Mouse (Mus musculus) heart, adult 18-20 months (tissue): ENCODE data around the gene Stap1. TPM values are rescaled to one million over a fixed set of nuclear protein-coding genes. Genes with fewer than 3 reads are reported as not detected.

Source experiments
- DNase-seq, 2 experiments: peaks; one replicate each; pipeline ENCODE4 v3.0.0; 2021 to 2022; ENCODE audit warnings: mixed read lengths in 1 of 2
- long read RNA-seq, 2 experiments: library from polyadenylated mRNA; stranded (forward); transcript quantifications; one replicate each; pipeline ENCODE4 v2.0.0; 2021
- total RNA-seq, 2 experiments: library from RNA; stranded (reverse); gene quantifications; 2 replicates each; pipeline ENCODE4 v1.2.3; 2021

Stap1 gene
- 1 to 10 TPM in 1 of 2 experiments, under 1 TPM in 1; 0.30 to 1.8 TPM for total RNA-seq
- long read RNA-seq, experiment 1 = 0 reads
- long read RNA-seq, experiment 2, partial matches to known transcripts = 0 of 1 reads
- long read RNA-seq, experiment 2, other reads (novel, unspliced or antisense) = 0 of 1 reads

DNA sequence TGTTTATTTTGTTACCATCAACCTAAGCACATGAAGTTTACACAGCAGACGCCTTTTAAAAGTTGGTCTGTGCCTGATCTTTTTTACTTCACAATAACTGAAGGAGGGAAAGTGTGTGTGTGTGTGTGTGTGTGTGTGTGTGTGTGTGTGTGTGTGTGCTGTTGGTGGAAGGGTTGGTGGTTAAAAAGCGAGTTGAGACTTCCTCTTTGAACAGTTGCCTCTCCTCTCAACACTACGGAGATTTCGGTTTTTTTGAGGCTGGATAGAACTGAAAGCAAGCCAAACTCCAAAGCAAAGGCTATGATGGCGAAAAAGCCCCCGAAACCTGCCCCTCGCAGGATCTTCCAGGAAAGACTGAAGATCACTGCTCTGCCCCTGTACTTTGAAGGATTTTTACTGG, at the start of gene Stap1:
Gene Stap1, plus strand, starts transcription at position 209 of the 400 bp plus-strand sequence.
- DNase-seq = peak; percentile 24 to 31

DNA sequence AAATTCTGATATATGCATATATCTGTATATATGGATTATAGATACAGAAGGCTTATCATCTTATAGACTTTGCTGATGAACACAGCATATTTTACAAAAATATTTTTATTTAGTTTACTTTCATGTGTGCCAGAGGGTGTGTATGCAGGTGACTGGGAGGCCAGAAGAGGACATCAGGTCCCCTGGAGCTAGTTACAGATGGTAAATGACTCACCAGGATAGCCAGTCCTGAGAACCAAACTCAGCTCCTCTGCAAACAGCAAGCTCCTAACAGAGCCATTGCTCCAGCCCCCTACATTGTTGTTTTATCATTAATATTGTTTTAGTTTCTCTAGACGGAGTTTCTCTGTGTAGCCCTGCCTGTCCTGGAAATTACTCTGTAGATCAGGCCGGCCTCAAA, 41.7 kb upstream of the Stap1 start:
- DNase-seq = no peak

DNA sequence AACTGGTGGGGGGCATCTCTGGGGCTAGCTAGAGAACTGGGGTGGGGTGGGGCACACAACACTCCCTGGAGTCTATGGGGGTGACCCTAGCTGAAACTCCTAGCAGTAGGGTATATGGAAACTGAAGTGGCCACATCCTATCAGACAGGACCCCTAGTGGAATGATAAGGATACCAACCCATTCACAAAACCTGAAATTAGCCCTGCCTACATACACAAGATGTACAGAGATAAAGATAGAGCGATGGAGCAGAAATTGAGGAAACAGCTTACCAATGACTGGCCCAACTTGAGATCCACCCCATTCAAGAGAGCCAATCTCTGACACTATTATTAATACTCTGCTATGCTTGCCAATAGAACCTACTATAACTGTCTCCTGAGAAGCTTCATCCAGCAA, 8.0 kb upstream of the Stap1 start:
- no peak for DNase-seq

DNA sequence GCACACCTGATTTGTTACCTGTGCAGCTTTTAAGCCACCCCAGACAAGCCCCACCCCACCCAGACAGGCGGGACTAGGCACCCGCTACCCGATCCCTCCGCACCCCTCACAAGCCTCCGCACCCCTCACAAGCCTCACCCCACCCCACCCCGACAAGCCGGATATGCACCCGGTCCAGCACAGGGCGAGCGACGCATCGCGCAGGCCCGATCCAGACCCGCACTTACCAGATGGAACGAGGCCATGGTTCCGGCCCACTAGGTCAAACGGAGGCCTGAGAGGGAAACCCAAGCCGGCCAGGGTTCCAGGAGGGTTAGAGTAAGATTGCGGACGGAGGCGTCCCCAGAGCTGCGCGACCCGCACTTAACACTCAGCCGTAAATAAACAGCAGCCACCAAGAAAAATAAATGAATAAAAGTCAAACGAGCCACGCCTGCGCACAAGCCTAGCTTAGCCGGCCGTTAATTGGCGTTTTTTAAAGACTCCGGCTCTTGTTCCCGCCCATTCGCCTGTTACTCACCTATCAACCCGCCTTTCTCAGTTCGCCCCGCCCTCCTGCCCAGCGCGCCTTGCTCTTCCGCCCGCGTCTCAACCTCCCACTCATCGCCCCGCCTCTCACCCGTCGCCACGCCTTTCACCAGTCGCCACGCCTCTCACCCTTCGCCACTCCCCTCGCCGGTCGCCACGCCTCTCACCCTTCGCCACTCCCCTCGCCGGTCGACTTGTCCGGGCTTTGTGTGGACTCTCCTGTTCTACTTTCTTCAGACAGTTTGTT, 6.3 kb upstream of the Stap1 start, which contains the start of gene Cenpc1:
Gene Cenpc1, minus strand, starts transcription at position 483 of the 775 bp plus-strand sequence.
- peak; percentile 98 for DNase-seq

DNA sequence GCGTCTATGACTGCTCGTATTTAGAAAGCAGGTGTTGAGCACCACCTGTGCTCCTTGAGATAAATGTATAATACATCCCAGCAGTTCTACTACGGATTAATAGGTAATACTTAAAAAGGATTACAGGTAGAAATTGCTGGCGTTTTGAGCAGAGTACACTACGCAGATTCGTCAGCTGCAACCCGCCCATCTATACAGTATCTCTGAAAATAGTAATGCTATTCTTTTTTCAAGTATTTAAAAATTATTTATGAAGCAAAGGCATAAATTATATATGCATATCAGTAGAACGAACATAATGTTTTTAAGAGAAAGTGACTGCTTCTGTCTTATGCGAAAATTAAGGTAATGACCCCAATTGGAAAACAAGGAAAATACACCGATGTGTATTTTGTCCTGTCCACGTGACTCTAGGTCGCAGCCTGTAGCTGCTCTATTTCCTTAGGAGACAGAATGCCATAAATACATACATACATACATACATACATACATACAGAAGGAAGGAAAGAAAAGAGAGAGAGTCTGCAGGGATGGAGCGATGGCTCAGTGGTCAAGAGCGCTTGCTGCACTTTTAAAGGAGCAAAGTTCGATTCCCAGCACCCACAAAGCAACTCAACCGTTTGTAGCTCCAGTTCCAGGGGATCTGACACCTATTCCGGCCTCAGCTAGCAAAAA, 5.5 kb upstream of the Stap1 start:
- no peak for DNase-seq

DNA sequence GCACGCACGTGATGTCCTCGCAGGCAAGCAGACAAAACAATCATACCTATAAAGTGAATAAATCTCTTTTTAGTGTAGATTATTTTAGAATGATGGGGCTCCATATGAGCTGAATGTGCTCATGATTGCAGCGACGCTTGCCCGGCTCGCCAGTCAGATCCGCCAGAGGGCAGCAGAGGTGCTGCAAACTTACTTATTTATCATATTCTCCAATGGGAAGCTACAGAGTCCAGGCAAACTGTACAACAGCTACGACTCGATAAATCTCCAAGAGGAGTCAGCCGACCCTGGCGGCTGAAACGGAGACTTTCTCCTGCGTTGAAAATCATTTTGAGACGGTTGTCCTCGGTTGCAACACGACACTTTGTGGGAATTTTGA, 5.0 kb upstream of the Stap1 start:
- peak; percentile 88 to 97 for DNase-seq

DNA sequence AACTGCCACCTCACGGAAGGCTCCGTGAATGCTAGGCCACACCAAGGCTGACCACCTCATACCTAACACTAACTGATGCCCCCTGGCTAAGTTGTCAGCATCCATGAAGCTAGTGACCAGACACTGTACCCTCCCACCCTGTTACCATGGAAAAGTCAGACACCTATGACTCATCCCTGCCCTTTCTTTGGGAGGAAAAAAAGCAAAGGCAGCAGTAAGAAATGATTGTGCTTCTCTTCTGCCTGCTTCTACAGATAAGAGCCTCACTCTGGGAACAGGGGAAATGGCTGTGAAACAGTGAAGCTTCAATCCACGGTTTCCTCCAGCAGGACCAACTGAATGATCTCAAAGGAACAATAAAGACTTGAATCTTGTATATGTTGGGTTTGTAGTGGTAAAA, 3.1 kb upstream of the Stap1 start:
- DNase-seq = no peak

DNA sequence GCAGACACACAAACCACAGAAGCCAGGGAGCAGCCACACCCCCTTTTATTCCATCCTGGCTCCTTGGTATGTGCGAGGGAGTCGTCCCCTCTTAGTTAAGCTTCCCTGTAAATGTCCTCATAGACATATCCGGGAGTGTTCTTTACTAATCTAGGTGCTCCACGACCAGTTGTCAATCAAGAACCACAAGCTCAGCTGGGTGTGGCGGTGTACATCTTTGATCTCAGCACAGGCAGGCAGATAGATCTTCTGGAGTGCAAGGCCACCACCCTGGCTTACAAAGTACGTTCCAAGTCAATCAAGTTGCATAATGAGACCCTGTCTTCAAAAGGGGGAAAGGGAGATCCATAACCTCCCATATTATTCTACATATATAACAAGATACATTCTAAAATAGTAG, 2.4 kb upstream of the Stap1 start:
- no peak for DNase-seq

DNA sequence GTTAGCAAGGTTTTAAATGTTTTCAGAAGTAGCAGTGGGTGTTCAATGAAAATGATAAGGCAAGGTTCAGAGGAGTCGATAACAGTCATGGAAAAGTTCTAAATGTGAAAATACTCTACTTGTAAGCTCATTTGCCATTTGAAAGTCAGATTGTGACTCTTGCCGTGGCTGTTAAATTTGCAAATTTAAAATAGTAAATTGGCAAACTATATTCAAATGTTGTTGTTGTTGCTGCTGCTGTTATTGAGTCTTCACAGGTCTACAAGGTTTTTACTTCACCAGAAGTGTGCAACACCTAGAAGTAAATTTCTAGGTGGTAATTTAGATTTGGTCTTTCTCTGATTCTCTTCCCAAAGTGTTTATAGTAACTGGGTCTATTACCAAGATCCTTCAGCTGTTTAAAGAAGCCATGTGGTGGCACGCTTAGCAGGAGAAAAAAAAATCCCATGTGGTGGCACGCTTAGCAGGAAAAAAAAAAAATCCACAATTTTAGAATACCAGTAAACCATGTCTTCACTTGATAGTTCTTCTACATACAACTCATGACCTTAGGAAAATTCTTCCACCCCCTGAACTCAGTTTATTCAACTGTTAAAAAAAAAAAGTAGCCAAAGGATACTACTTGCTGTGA, 1.3 kb downstream of the Stap1 start:
- no peak for DNase-seq

DNA sequence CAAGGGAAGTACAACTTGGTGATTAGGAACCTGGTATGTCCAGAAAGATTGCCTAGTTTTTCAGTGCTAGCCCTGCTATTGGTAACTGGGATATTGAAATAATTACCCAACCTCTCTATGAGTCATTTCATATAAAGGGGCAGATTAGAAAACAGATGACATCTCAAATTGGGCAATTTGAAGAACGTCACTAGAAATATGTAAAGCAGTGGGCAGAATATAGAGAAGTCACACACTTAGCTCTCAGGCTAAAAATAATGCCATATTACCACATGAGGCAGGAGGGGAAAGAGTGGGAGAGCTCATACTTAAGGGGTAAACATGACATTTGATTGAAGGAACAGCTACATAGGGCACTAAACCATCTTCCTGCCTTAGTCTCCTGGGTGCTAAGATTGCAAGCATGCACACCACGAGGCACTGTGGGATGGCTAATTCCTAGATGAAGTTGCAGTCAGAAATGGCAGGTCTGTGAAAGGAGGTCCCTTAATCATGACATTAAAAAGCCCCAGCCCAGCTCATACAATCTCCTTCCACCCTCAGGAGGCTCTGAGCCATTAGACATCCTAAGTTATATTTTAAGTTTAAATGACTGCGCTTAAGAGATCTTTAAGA, 7.3 kb downstream of the Stap1 start:
- DNase-seq = no peak

DNA sequence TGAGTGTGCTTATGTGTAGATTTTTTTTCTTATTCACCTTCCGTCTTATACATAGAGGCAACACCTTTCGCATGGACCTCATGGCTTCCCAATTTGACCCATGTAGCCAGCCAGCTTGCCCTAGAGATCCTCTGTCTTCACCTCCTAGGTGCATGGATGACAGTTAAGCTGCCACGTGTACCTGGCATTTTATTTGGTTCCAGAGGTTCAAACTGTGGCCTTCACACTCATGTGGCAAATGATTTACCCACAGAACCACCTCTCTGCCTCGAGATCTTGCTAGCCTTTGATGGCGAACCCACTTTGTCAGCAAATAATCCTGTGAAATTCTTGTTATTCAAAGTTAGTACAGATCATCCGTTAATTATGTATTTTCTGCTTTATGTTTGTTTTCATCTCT, 12.4 kb downstream of the Stap1 start:
- no peak for DNase-seq

DNA sequence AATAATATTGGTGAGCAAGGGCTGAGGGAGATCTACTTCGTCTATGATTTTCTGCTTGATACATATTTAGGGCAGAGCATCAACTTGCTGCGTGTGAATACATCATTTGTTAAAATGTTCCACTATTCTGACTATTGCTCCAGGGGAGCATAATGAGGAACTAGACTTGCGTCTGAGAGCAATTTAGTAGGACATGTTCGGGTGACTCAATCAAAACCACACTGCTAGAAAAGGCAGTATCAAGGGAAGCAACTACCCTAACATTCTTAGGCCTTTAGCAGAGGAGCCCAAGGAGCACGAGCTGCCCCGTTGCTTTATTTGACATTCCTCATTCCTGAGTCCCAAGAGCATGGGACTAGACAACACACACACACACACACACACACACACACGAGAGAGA, 13.4 kb downstream of the Stap1 start:
- DNase-seq = no peak

DNA sequence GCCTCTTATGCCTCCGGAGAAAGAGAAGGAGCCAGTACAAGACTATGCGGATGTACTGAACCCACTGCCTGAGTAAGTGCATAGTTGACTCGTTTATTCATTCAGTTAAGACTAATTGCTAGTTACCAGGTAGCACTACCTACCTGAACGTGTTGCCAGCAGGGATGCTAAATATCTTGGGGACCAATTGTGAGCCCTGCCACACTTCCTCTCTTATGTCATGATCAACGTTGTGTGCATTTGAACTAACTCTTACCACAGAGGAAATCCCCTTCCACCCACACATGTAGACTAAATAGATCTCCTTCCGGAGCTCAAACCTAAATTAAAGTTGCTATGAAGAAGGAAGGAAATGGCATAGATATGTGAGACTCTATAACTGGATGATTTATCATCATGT, 15.2 kb downstream of the Stap1 start:
- DNase-seq = peak in 1 of 2 experiments; percentile 21

DNA sequence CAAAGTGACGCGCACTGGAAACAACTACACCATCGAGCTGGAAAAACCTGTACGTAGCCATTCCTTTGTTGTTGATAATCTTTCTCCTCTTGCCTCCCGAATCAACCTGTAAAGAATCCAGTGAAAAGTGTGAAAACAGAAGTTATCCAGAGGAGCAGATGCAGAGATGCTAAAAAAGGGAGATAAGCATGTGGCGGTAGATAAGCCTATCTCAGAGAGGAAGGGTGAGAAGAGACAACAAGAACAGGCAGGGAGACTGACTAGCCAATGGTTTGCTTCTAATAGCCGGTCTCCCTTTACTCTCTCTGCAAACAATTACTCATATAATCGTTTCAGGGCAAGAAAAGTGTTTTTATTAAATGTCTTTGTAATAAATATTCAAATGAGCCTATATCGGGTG, 23.2 kb downstream of the Stap1 start:
- DNase-seq = no peak

DNA sequence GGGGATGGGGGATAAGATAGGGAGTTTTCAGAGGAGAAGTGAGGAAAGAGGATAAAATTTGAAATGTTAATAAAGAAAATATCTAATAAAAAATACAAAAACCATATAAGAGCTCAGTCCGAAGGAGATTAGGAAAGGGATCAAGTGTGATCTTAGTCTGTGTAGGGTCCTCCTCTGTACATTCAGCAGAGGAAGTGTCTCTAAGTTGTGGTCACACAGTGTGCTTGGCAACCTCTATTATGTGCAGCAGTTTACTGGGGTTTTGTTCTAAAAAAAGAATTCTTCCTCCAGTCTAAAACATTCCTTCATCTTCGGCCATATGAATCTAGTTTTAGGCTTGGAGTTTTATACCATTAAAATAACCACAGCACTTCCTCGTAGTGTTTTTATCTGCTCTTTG, 27.4 kb downstream of the Stap1 start:
- no peak for DNase-seq

DNA sequence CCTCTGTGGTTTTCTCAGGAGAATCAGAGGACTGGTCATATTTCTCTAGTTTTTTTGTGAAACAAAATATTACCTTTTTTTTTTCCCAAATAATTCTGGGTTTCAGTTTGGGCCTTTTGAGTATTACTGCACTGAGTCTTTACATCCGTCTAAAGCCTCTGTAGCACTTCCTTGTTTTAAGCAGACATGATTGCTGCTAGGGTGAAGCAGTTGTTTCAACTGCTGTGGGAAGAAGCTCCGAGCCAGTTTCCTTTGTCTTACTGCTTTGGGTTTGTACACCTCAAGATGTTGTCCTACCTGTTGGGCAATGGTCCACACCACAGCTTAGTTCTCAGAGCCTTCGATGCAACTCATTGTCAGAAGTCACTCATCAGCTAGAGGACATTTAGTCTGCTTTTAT, 29.1 kb downstream of the Stap1 start:
- DNase-seq = no peak

DNA sequence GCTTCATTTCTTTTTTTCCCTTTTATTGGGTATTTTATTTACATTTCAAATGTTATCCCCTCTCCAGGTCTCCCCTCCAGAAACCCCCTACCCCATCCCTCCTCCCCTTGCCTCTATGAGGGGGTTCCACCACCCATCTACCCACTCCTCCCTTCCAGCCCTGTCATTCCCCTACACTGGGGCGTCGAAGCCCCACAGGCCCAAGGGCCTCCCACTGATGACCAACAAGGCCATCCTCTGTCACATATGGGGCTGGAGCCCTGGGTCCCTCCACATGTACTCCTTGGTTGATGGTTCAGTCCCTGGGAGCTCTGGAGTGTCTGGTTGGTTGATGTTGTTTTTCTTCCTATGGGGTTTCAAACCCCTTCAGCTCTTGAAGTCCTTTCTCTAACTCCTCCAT, 30.6 kb downstream of the Stap1 start:
- DNase-seq = no peak

DNA sequence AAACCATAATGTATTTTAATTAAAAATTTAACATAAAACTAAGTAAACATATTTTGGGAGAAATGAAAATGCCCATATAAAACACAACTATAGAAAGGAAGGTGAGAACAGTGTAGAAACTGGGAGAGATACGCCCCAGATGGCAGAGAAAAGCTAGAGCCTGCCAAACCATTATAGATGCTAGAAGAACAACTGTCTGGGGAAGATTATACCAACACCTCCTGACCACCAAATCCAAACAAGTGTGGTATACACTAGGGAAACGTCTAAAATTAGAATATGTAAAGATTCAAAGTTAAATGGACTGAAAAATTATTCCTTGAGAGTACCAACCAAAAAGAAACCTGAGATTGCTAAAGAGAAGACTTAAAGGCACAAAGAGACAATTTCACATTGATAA, 35.1 kb downstream of the Stap1 start:
- DNase-seq = no peak

DNA sequence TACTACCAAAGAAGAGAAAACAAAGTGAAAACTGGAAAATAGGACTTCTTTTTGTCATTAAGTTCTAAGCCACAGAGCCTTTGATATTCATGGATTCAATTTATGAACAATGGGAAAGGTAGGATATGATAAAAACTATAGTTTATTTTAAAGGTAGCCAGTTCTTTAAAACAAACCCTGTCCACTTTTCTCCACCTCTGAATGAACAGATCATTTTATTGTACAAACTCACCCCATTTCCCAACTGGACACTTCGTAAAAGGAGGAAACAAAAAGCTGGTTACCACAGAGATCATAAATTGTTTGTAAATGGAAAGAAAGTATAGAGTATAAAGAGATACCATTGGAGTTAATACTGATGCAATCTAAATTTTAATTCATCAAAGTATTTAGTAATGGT, 39.5 kb downstream of the Stap1 start:
- no peak for DNase-seq

DNA sequence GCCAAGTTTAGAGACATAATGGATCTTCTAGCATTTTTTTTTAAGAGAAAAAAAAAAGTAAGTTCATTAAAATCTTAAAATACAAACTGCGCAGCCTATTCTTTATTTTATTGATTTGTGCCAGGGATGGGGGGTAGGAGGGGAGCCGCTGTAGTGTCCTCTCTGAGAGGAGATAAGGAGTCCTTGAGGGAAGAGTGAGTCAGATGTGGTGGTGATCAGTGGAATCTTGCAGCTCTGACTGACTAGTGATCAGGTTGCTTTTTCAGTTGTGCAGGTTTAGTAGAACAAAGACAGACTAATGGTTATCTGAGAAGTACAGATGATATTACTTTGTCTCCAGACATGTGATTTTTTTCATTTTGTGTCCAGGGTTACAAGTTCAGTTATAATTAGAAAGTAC, 41.5 kb downstream of the Stap1 start:
- no peak for DNase-seq

DNA sequence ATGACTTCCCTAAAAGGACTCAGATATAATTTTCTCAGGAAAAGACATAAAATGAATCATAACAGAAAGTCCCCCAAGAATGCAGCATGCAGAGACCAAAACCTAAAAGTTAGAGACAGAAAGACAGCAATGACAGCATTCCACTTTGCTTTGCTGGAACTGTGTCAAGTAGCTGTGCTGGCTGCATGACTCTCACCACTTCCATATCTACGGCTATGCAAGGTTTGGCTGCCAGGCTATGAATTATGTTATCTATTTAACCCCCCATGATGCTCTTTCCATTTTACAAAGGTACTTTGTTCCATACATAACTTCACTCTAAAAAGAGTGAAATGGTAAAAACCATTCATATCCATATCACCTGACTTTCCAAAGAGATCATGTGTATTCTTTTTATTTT, 42.5 kb downstream of the Stap1 start:
- DNase-seq = peak in 1 of 2 experiments; percentile 9

DNA sequence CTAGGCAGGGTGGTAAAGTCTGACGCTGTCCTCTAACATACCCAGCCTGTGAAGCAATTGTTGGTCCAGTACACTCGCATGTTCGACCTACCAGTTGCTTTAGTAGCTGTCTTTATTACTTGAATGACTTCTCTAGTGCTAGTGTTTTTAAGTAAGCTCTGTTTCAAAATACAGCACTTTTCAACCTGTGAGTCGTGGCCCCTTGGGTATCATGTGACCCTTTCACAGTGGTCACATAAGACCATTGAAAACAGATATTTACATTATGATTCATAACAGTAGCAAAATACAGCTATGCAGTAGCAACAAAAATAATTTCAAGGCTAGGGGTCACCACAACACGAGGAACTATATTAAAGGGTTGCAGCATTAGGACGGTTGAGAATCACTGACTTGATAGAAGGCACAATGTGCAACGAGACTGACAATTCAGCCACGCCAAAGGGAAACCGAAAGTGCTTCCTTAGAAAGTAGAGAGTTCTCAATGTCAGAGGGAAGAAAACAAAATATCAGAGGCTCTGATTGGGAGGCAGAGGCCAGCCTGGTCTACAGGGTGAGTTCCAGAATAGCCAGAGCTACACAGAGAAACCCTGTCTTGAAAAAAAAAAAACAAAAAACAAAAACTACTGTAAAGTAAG, 47.0 kb downstream of the Stap1 start:
- no peak for DNase-seq
